Mouse (Mus musculus) heart, postnatal 0 days (tissue): Measurements from ENCODE around the gene Adcy3.

ENCODE experiments used
- CTCF ChIP-seq: IDR thresholded peaks from 2 replicates; pipeline ENCODE4 v1.5.1; 2016; ENCODE audit warnings: antibody characterized with exemption, control low read depth, low read depth
- EP300 ChIP-seq: IDR thresholded peaks from 2 replicates; pipeline ENCODE4 v1.6.1; 2016; ENCODE audit warnings: antibody characterized with exemption, low read depth

DNA sequence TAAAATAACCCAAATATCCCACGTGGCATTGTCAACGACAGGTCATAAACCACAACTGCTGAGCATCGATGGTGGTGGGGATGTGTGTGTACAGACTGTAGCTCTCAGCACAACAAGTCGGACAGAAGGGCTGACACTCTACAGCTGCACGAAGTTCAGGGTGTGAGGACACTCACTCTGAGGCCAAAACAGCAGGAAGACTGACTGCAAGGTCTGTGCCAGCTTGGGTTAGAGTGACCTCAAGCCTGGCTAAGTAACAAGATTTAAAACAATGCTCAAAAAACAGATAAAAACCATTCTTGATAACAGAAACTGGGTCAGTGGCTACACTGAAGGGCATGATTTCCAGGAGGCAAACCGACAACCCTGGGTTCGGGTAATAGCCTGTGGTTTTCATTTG, 97.3 kb downstream of the Adcy3 start:
- TF ChIP-seq CTCF (no peak), EP300 (no peak)
